Mouse (Mus musculus): ENCODE measurements around the gene Mbd6.

- TF ChIP-seq POLR2A (IDR thresholded peaks at IDR 0.05; ENCODE audit: borderline replicate concordance, control insufficient read depth, low read depth, low read length), result no peak
- TF ChIP-seq CTCF (IDR thresholded peaks at IDR 0.05; ENCODE audit: control insufficient read depth, insufficient read depth, low read length), result no peak
Measured at GRCm38 (mm10) chr10:127238241-127238824, 50.5 kb downstream of the Mbd6 start.

All from bone marrow, adult 2 months (tissue).